Mouse (Mus musculus): ENCODE data around the gene Olfr328.

- TF ChIP-seq ETS1 (conservative IDR thresholded peaks at IDR 0.05; ENCODE audit: low read depth, low read length) (no peak), ZKSCAN1 (IDR thresholded peaks at IDR 0.05; ENCODE audit: borderline replicate concordance, low read depth, low read length) (no peak), POLR2A (IDR thresholded peaks at IDR 0.05; ENCODE audit: low read depth, low read length) (no peak), GABPA (IDR thresholded peaks at IDR 0.05; ENCODE audit: insufficient replicate concordance, low read depth, low read length) (no peak), CTCF (conservative IDR thresholded peaks at IDR 0.05 in 1 of 2, IDR thresholded peaks at IDR 0.05 in 1 of 2; ENCODE audit: low read depth in 2 of 2, low read length in 2 of 2) (no peak), USF2 (conservative IDR thresholded peaks at IDR 0.05; ENCODE audit: low read depth, low read length) (no peak), CHD2 (IDR thresholded peaks at IDR 0.05; ENCODE audit: low read length) (no peak)
Measured at GRCm38 (mm10) chr11:58570405-58570804, 15.0 kb upstream of the Olfr328 start, which contains the start of gene Olfr224.
